Mouse (Mus musculus) ES-Bruce4 (cell line): Measurements from ENCODE around the gene Klhl22.

Experiments
- CTCF ChIP-seq: IDR thresholded peaks from one replicate; pipeline ENCODE4 v1.8.1; 2011; ENCODE audit warnings: low read depth, low read length
- EP300 ChIP-seq: IDR thresholded peaks from 2 replicates; pipeline ENCODE4 v1.6.1; 2011; ENCODE audit warnings: low read depth, low read length; ENCODE audit not compliant: insufficient read depth
- POLR2A ChIP-seq: IDR thresholded peaks from one replicate; pipeline ENCODE4 v1.8.1; 2011; ENCODE audit warnings: low read length; ENCODE audit not compliant: insufficient read depth

- peak; percentile 87 for TF ChIP-seq CTCF
- no peak for TF ChIP-seq POLR2A
- no peak for TF ChIP-seq EP300
These were observed 56.3 kb downstream of the Klhl22 start for GRCm38 (mm10) chr16:17815411-17816402.
